Mouse (Mus musculus) CD4-positive helper T cell, adult 2 months (primary cell): ENCODE measurements around the gene Zfp106.

ENCODE experiments used
- DNase-seq: peaks from one replicate; pipeline ENCODE4 v3.0.0-alpha.2; 2012; ENCODE audit warnings: low read depth, missing footprints, low spot score

Gene Zfp106

GRCm38 (mm10) chr2:120556868-120557267 is 6.8 kb downstream of the Zfp106 start:
- DNase-seq: no peak

DNA sequence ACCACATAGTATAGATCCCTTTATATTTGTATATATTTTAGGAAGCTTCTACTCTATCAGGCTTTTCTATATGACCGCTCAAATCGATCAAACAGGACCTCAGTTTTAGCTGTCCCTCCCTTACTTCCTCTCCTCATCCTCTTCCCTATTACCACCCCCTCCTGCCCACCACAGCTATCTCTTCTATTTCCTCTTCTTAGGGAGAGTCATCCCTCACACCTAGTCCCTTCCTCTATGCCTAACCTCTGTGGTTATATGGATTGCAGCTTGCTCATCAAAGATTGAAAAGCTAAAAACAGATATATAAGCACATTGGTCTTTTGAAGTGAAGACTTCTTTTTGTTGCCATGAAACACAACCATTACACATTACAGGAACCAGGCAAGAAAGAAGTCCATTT is 18.9 kb downstream of the Zfp106 start:
- DNase-seq: no peak

GRCm38 (mm10) chr2:120539778-120540208 is 23.9 kb downstream of the Zfp106 start:
- no peak for DNase-seq

DNA sequence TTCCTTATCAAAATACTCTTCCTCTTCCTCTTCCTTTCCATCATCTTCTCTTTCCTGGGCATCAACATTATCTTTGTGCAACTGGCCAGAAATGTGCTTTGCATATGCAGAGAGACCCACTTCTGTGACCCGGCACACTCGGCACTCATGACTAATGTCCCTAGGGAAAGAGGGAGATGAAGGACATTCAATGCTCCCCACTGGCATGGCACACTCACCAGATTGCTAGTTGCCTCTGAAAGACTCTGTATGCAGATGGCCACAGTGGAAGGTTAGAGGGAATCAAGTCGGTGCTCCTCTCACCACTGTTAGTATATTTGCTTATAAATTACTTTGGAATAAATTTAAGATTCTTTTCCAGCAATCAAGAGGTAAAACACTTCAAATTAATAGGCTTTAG is 24.3 kb downstream of the Zfp106 start:
- DNase-seq: no peak

DNA sequence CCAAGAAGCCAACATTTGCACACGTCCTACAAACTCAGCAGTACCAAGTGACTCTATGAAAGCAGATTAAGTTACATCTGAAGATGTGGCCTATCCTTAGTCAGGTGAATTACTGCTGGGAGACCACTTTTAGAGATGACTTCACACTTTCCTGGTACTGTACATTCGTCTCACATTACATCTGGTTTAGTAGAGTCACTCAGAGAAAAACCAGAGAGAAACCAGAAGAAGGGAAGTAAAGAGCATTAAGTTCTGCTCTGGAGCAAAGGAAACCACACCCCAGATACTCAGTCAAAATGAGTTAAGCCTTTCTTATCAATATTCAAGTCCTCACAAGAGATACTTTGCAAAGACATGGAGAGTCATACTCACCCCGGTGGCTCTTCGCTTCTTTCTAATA is 32.4 kb downstream of the Zfp106 start:
- no peak for DNase-seq

DNA sequence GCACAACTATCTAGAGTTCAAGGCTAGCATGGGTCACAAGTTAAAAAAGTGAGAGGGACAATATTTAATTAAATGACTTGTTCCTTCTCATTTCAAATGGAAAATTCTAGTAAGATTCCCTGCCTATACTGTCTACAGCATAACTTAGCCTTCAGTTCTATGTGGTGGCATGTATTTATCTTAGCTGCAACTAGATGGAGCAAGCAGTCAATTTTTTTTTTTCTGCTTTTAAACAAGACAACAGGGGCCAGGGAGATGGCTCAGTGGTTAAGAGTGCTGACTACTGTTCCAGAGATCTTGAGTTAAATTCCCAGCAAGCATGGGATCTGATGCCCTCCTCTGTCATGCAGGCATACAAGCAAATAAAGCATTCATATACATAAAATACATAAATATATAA is 34.1 kb downstream of the Zfp106 start:
- no peak for DNase-seq

DNA sequence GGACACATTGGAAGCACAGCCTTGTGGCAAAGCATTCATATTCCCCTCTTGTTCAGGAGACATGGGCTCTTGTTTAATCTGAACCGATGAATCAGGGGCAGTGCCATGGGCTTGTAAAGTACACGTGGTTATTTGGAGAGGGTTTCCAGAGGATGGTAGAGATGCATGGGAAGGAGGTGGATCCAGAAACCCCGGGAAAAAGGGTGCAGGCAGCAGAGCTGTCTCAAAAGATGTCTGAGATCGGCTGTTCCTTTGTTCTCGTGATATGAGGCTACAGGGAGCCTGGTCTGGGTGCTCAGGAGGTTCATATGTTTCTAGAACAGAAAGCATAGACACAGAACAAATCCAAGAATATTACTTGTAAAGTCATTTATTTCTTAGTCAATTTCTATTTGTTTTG is 36.9 kb downstream of the Zfp106 start:
- no peak for DNase-seq

DNA sequence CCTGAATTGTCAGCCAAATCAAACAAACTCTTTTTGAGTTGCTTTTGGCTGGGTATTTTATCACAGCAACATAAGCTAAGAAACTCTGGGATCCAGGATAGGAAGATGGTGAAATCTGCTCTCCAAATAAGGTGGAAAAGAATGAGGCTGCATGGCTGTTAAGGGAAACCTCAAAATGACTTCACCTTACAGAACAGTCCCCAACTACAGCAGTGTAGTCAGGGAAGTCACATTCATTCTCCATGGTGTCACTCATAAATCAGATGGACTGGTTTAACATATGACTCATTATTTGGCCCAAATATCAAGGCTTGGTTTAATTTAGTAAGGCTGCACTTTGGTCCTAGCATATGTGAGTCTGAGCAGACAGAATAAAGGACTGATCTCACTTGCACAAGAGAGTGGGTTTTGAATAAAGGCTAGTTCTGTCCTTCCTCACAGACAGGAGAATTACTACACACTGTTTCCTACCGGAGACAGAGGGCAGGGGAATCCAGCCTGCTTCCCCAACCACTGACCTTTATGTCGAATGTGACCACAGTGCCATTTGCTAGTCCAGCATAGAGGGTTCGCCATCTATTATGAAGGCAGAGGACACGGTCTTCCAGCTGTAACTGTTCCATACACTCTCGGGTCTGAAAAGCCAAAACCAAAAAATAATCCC is 45.0 kb downstream of the Zfp106 start:
- no peak for DNase-seq

GRCm38 (mm10) chr2:120514181-120514580 is 49.5 kb downstream of the Zfp106 start:
- DNase-seq: no peak

- DNase-seq: no peak
Measured at GRCm38 (mm10) chr2:120503992-120504391, 59.7 kb downstream of the Zfp106 start.

- DNase-seq: no peak
Measured at GRCm38 (mm10) chr2:120503094-120503493, 60.5 kb downstream of the Zfp106 start.

GRCm38 (mm10) chr2:120502605-120502990 is 61.0 kb downstream of the Zfp106 start:
- DNase-seq: no peak

DNA sequence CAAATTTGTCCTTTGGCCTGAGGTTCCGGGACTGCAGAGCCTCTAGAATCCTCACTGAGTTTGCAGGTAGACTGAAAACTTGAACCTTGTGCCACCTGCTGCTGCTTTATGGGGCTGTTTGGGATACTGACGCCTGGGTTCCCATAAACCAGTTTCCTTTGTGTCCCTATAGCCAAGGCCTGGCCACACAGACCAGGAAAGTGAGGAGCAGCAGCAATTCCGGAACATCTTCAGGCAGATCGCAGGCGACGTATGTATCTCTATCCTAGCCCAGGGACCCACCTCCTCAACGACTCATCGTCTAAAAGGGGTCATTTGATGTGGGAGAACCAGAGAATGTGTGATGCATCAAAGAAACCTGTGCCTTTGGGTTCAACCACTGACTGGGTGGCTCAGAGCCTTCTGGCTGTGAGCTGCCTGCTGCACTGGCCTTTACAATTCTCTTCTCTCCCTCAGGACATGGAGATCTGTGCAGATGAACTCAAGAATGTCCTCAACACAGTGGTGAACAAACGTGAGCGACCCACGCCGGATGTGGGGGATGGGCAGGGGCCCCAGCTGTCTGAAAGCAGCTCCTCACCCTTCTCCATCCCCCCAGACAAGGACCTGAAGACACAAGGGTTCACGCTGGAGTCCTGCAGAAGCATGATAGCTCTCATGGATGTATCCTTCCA is 61.6 kb downstream of the Zfp106 start:
- peak; percentile 59 for DNase-seq

- peak; percentile 27 for DNase-seq
Measured at GRCm38 (mm10) chr2:120501136-120501918, 62.3 kb downstream of the Zfp106 start.

DNA sequence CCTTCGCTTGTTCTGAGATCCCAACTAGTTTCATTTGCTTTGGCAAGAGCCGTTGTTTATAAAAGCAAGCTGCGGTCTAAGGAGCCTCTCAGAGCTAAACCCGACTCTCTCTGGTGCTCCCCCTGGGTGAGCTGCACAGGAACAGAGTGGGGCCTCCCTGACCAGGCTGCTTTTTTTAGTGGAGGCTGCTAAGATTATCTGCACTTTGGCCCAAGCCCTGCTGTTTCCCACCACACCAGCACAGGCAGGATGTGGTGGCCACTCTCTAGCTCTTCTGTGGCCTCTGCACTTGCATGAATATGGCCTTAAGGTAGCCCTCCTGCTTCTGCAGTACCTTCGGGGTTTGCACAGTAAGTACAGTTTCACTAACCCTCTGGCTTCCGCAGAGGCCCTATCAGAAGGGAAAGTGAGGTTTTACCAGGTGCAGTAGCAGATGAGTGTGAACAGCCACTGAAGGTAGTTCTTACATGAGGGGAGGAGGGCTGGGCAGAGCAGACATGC is 63.6 kb downstream of the Zfp106 start:
- peak; percentile 75 for DNase-seq

- DNase-seq: no peak
Measured at GRCm38 (mm10) chr2:120496511-120496910, 67.1 kb downstream of the Zfp106 start.

GRCm38 (mm10) chr2:120493254-120493653 is 70.4 kb downstream of the Zfp106 start:
- DNase-seq: no peak

DNA sequence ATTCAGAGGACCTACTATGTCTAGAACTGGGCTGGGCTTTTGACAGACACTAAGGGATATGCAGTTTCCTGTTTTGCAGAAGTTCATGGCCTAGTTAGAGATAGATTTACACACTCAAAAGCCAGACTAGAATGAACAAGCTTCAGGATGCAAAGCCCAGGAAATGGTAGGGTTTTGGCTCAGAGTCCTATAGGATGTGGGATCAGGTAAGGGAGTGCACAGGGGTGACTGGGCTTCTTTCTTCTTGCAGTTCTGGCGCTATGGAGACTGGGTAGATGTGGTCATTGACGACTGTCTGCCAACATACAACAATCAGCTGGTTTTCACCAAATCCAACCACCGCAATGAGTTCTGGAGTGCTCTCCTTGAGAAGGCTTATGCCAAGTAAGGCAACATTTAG is 79.4 kb downstream of the Zfp106 start:
- DNase-seq: no peak

DNA sequence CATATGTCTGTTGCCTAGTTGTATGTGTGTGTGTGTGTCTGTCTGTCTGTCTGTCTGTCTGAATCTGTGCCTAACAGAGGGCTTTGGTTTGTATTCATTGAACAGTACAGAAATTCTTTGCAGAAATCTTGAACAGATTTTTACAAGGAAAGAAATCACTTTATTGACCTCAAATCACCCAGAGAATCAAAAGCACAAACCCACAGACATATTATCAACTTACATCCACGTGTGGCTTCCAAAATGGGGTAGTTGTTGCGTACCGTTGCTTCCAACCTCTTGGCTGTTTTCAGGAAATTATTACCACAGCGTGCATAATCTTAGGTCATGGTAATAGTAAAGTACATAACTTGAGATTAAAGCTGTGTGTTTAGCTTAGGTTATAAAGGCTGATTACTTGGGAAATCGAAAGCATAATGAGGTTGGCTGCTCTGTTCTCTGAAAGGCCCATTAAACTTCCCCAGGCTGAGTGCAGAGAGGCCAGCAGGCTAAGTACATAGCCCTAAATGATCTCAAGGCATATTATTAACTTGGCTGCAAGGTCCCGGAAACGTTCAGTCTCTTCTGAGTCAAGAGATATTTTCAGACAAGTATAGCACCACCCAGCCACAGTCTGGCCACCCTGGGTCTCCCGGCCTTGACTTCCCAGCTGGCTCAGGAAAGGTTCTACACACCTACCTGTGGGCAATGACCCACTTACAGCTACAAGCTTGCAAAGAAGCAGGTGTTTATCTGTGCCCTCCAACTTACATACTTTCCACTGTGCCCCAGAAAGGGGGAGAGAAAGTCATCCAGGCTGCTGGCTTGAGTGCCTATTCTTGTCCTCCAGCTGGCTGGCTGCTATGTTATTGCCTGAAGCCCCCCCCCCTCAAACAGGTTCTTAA is 80.9 kb downstream of the Zfp106 start:
- no peak for DNase-seq

DNA sequence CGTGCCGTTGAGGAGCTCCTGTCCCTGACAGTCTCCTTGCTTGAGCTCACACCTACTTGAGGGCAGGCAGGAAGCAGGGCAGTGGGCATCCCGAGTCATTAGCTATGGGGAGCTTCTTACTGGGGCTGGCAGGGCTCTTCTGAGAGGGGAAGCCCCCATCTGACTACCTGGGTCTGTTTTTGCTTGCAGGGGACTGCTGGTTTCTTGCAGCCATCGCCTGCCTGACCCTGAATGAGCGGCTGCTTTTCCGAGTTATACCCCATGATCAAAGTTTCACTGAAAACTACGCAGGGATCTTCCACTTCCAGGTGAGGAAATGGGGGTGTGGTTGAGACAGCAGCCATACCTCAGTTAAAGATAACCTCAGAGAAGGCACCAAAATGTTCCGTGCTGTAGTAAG is 81.7 kb downstream of the Zfp106 start:
- DNase-seq: no peak

DNA sequence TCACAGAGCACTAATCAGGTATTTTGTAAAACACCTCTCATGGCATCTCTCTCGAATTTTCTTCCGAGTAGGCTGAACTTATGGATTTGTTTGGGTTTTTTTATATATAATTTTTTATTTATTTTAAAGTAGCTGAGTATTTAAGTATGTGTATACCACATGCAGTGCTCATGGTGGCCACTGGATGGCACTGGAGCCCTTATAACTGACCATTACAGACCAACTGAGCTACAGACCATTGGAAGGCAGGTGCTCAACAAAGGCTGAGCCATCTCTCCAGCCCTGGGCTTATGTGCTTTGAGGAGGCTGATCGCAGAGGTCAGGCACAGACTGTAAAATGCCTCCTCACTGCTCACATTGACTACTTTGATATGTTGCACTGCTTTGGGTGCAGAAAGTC is 85.0 kb downstream of the Zfp106 start:
- peak; percentile 74 for DNase-seq
